Mouse (Mus musculus) Patski (cell line): ENCODE data around the gene Lypla2. TPM values are rescaled to one million over a fixed set of nuclear protein-coding genes. Genes with fewer than 3 reads are reported as not detected.

ENCODE experiments used
- ATAC-seq: fragments of 100-300 bp; one replicate; pipeline ENCODE4 v1.8.0; 2021
- CTCF ChIA-PET: fragments of 350-600 bp; sonication (Branson Sonifier 250); formaldehyde crosslinking; loops from one replicate; lab custom pipeline; 2022; ENCODE audit warnings: inconsistent platforms; lab: Charles Lee
- POLR2A ChIA-PET: fragments of 350-600 bp; sonication (Branson Sonifier 250); formaldehyde crosslinking; loops from one replicate; lab custom pipeline; 2022; ENCODE audit warnings: antibody characterized with exemption, inconsistent platforms; lab: Charles Lee
- DNase-seq: peaks from one replicate; pipeline ENCODE4 v3.0.0-alpha.2; 2011; ENCODE audit warnings: low read depth, low spot score
- H3K27me3 ChIP-seq: fragments of 371-371 bp; one replicate; pipeline ENCODE4 v1.5.1; 2021
- CTCF ChIP-seq: fragments of 100-300 bp; IDR thresholded peaks from one replicate; pipeline ENCODE4 v1.5.1; 2021
- in situ Hi-C: fragments of 300-500 bp; cut with MboI; formaldehyde crosslinking; loops from 3 replicates; pipeline ENCODE4 v1.11.1; 2018; ENCODE audit warnings: low pct_unique_long_range_greater_than_20kb, mixed read lengths
- polyA plus RNA-seq: library from polyadenylated mRNA; unstranded; gene quantifications from one replicate; pipeline ENCODE4 v1.2.3, GENCODE M21; 2021

Lypla2 gene
- polyA plus RNA-seq, 1 experiment from 2014 or later = 46.2 TPM

- CTCF ChIA-PET = interaction anchor here (1.0 to 1.5 kb wide), 3 partner anchors 9 to 21 kb away, joined by 3 to 5 read pairs (median 5); partner anchors contain the start of gene Lypla2
- POLR2A ChIA-PET = interaction anchor here (0.5 to 2.0 kb wide), 4 partner anchors 10 to 90 kb away, joined by 3 to 5 read pairs (median 4); partner anchors contain the start of gene Pithd1
- DNase-seq (peak; percentile 87), ATAC-seq (peak; percentile 54)
- TF ChIP-seq CTCF = no peak
- H3K27me3 ChIP-seq = no peaks in the 10 kb centered on the region
- in situ Hi-C loops = loop anchor here (5.0 kb wide), 1 partner anchor 89 kb away; the partner anchor contains the start of gene Rpl11
Observed at GRCm38 (mm10) chr4:135963457-135964193, 8.8 kb downstream of the Lypla2 start, which contains the start of gene Gale. TSS of gene Gale (plus strand) at chr4:135963727.

- ATAC-seq (no peak), DNase-seq (no peak)
- H3K27me3 ChIP-seq = no peaks in the 10 kb centered on the region
- ChIA-PET POLR2A (interaction anchor here (0.9 to 2.0 kb wide), 3 partner anchors 9 to 23 kb away, joined by 3 to 5 read pairs (median 4); partner anchors contain the start of gene Pithd1), CTCF (interaction anchor here (1.0 to 1.5 kb wide), 3 partner anchors 9 to 21 kb away, joined by 3 to 5 read pairs (median 5); partner anchors contain the start of gene Lypla2)
- in situ Hi-C loops = loop anchor here (5.0 kb wide), 1 partner anchor 89 kb away; the partner anchor contains the start of gene Rpl11
- TF ChIP-seq CTCF = no peak
Observed at GRCm38 (mm10) chr4:135962946-135963345, 9.5 kb downstream of the Lypla2 start.

DNA sequence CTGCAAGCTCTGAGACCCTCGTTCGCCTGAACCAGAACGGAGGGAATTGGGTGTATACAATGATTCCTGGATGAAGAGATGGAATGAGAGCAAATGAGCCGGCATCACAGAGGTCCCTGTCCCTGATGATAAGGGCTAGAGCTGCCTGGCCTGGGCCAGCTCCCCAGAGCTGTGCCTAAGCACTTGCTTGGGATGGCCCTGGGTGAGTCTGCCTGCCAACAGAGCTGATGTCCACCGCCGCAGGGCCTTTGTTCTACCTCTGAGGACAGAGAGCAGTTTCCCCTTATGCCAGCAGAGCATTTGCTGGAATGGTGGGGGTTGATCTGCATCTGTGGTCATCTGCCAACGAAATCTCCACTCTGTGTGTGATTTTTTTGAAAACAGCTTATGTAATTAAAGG, 10.2 kb downstream of the Lypla2 start:
- ChIA-PET CTCF (interaction anchor here (1.0 to 1.5 kb wide), 3 partner anchors 8 to 22 kb away, joined by 3 to 5 read pairs (median 5); partner anchors contain the start of gene Lypla2), POLR2A (interaction anchor here (1.5 to 2.0 kb wide), 2 partner anchors 9 to 24 kb away, joined by 4 to 5 read pairs; partner anchors contain the start of gene Pithd1)
- no peak for TF ChIP-seq CTCF
- in situ Hi-C loops = loop anchor here (5.0 kb wide), 1 partner anchor 90 kb away; the partner anchor contains the start of gene Rpl11
- ATAC-seq = no peak
- H3K27me3 ChIP-seq = no peaks in the 10 kb centered on the region
- DNase-seq = no peak

DNA sequence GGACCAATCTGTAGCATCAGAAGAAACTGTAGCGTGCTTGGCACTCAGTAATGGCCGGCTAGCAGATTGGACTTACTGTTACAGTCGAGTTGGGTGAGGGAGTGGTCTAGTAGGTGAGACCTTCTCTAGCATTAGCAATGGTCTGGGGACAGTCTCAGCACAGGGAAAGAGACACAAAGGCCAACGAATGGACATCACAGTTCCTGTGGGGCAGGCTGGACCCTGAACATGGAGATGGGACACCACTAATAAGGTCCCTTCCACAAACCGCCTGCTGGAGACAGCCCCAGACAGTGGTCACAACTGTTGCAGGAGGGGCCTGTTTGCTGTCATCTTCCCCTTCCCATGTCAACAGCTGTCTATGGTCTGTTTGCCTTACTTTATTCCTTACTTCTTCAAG, 10.7 kb downstream of the Lypla2 start:
- ChIA-PET CTCF (interaction anchor here (1.5 kb wide), 1 partner anchor 10 kb away, joined by 5 read pairs; the partner anchor contains the start of gene Lypla2), POLR2A (no interaction called here)
- DNase-seq (no peak), ATAC-seq (no peak)
- in situ Hi-C loops = loop anchor here (5.0 kb wide), 1 partner anchor 91 kb away; the partner anchor contains the start of gene Rpl11
- TF ChIP-seq CTCF = no peak
- H3K27me3 ChIP-seq = no peaks in the 10 kb centered on the region

- ATAC-seq (no peak), DNase-seq (no peak)
- ChIA-PET CTCF (interaction anchor here (1.2 to 1.3 kb wide), 2 partner anchors 9 to 22 kb away, joined by 3 to 4 read pairs; no protein-coding TSS in a partner anchor), POLR2A (no interaction called here)
- H3K27me3 ChIP-seq = no peaks in the 10 kb centered on the region
- no peak for TF ChIP-seq CTCF
- in situ Hi-C loops = loop anchor here (5.0 kb wide), 1 partner anchor 92 kb away; the partner anchor contains the start of gene Rpl11
Observed at GRCm38 (mm10) chr4:135960717-135961116, 11.7 kb downstream of the Lypla2 start.

GRCm38 (mm10) chr4:135958354-135958753, 14.1 kb downstream of the Lypla2 start:
- DNase-seq (no peak), ATAC-seq (no peak)
- no peak for TF ChIP-seq CTCF
- POLR2A ChIA-PET = no interaction called here
- H3K27me3 ChIP-seq = no peaks in the 10 kb centered on the region
- CTCF ChIA-PET = interaction anchor here (1.4 kb wide), 1 partner anchor 37 kb away, joined by 4 read pairs; the partner anchor contains the start of gene Fuca1
- in situ Hi-C loops = no loop called here

DNA sequence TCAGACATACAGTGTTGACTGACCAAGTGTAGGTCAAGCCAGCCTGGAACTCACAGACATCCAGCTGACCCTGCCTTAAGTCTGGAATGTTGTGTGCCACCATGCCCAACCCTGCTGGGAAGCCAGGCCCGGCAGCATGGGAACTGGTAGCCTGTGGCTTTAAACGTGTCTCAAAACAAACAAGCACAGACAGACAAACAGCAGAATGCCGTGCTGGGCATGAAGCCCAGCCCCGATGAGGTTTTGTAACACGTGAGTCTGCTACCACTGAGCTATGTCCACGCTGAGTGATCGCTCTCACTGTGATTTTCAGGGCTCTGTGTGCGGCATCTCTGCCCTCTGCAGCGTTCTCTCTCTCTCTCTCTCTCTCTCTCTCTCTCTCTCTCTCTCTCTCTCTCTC, 16.5 kb downstream of the Lypla2 start:
- in situ Hi-C loops = no loop called here
- ChIA-PET CTCF (no interaction called here), POLR2A (interaction anchor here (0.9 kb wide), 1 partner anchor 138 kb away, joined by 3 read pairs; no protein-coding TSS in a partner anchor)
- no peaks in the 10 kb centered on the region for H3K27me3 ChIP-seq
- no peak for ATAC-seq
- no peak for DNase-seq
- TF ChIP-seq CTCF = no peak

GRCm38 (mm10) chr4:135954241-135954640, 18.2 kb downstream of the Lypla2 start:
- no peak for ATAC-seq
- TF ChIP-seq CTCF = no peak
- in situ Hi-C loops = no loop called here
- DNase-seq = no peak
- ChIA-PET POLR2A (interaction anchor here (1.1 kb wide), 1 partner anchor 9 kb away, joined by 4 read pairs; the partner anchor contains the start of gene Gale), CTCF (interaction anchor here (1.0 to 1.7 kb wide), 5 partner anchors 9 to 206 kb away, joined by 4 to 5 read pairs (median 4); partner anchors contain the start of gene Fuca1)
- no peaks in the 10 kb centered on the region for H3K27me3 ChIP-seq

GRCm38 (mm10) chr4:135953179-135953578, 19.2 kb downstream of the Lypla2 start:
- TF ChIP-seq CTCF = no peak
- DNase-seq = no peak
- in situ Hi-C loops = no loop called here
- no peak for ATAC-seq
- ChIA-PET CTCF (interaction anchor here (1.2 to 1.7 kb wide), 2 partner anchors 10 to 101 kb away, joined by 3 to 5 read pairs; no protein-coding TSS in a partner anchor), POLR2A (interaction anchor here (1.1 kb wide), 1 partner anchor 10 kb away, joined by 4 read pairs; the partner anchor contains the start of gene Gale)
- H3K27me3 ChIP-seq = no peaks in the 10 kb centered on the region

GRCm38 (mm10) chr4:135951505-135951904, 20.9 kb downstream of the Lypla2 start:
- in situ Hi-C loops = no loop called here
- no peaks in the 10 kb centered on the region for H3K27me3 ChIP-seq
- TF ChIP-seq CTCF = no peak
- no peak for ATAC-seq
- CTCF ChIA-PET = interaction anchor here (0.9 to 1.1 kb wide), 2 partner anchors 9 to 111 kb away, joined by 3 read pairs; no protein-coding TSS in a partner anchor
- no peak for DNase-seq
- POLR2A ChIA-PET = no interaction called here
